Mouse (Mus musculus) kidney, postnatal 0 days (tissue): Measurements from ENCODE around the gene Tubb5. TPM values are rescaled to one million over a fixed set of nuclear protein-coding genes. Genes with fewer than 3 reads are reported as not detected.

Experiments used
- ATAC-seq: fragments of 200-750 bp; cut with Nextera tagmentation; replicated peaks from 2 replicates; pipeline ENCODE4 v1.8.0; 2017; ENCODE audit warnings: low read depth, moderate number of reproducible peaks, moderate TSS enrichment, moderate library complexity; ENCODE audit not compliant: low FRiP score
- DNase-seq: peaks from one replicate; pipeline ENCODE4 v3.0.0-alpha.2; 2016; ENCODE audit warnings: low spot score
- H3K27ac ChIP-seq: fragments of 300-500 bp; sonication (generic); 2 replicates; pipeline ENCODE4 v1.5.1; 2014; ENCODE audit warnings: mild to moderate bottlenecking
- H3K27me3 ChIP-seq: fragments of 300-500 bp; sonication (generic); 2 replicates; pipeline ENCODE4 v1.6.1; 2014; ENCODE audit warnings: low read length, mixed read lengths; ENCODE audit not compliant: insufficient read depth
- H3K36me3 ChIP-seq: fragments of 300-500 bp; sonication (generic); 2 replicates; pipeline ENCODE4 v1.6.1; 2014; ENCODE audit warnings: low read length, mixed read lengths; ENCODE audit not compliant: insufficient read depth
- H3K4me1 ChIP-seq: fragments of 300-500 bp; sonication (generic); replicated peaks from 2 replicates; pipeline ENCODE4 v1.6.1; 2014; ENCODE audit warnings: antibody characterized with exemption, low read length, mixed read lengths; ENCODE audit not compliant: insufficient read depth
- H3K4me2 ChIP-seq: fragments of 300-500 bp; sonication (generic); 2 replicates; pipeline ENCODE4 v1.6.1; 2014; ENCODE audit warnings: mild to moderate bottlenecking, low read length, moderate library complexity, mixed read lengths
- H3K4me3 ChIP-seq: fragments of 300-500 bp; sonication (generic); replicated peaks from 2 replicates; pipeline ENCODE4 v1.5.1; 2014; ENCODE audit warnings: low read depth, low read length
- H3K9ac ChIP-seq: fragments of 300-500 bp; sonication (generic); 2 replicates; pipeline ENCODE4 v1.6.1; 2014; ENCODE audit warnings: low read depth, low read length
- H3K9me3 ChIP-seq: fragments of 300-500 bp; sonication (generic); replicated peaks from 2 replicates; pipeline ENCODE4 v1.6.1; 2016; ENCODE audit warnings: low read length, inconsistent platforms, mixed read lengths
- CTCF ChIP-seq: IDR thresholded peaks from 2 replicates; pipeline ENCODE4 v1.5.1; 2016; ENCODE audit warnings: antibody characterized with exemption, low read depth, mild to moderate bottlenecking, moderate library complexity
- WGBS: fragments of 180-500 bp; shearing (Covaris S2); extraction: QIAGEN DNeasy Blood & Tissue Kit; methylation state at CpG from one replicate; pipeline ENCODE4 v1.1.7; 2014; 5-methylcytosine and 5-hydroxymethylcytosine counted together
- polyA plus RNA-seq: library from polyadenylated mRNA; unstranded; fragments of >200 nt; fragmentation: Nextera tagmentation; extraction: Ambion mirVana; gene quantifications from 2 replicates; pipeline ENCODE4 v1.2.1, GENCODE M21; 2015

Tubb5 gene
- polyA plus RNA-seq, 1 experiment from 2014 or later, result 503 TPM

DNA sequence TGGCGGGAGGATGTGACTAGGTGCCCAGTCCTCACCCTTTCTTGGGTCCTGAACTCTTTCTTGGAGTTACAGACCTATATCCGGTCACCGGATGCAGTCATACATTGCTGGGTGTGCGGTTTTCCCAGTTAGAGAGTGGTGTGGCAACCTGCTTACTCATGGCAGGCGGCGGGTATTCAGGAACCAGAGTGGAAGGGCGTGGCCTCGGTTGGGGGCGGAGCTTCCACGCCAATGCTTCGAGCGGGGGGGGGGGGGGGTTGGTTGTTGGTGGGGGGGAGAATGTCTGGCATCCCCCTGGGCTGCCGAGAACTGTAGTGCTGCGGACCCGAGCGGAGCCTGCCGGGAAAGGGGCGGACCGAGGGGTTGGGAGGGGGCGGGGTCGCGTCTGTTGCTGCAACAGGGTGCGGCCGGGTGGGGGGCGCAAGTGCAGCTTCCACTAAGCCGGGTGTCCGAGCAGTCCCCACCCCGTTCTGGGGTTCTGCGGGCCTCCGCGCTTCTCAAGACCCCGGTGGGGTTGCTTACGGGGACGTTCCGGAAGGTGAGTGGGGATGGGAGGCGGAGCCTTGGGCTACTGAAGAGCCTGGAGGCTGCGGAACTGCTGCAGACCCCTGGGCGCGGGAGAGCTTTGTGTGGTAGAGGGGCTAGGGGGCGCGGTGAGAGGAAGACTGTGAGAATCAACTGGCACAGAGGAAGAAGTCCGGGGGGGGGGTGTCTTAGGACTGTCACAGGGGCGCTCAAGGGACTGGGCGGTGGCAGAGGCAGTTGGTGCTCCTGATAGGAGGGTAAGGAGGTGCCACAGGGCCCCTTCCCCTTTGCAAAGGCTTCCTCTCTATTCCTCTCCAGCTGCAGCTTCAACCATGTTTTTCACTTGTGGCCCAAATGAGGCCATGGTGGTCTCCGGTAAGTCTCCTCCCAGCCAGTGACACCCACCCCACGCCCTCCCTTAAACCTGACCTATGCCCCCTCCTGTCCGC, 14.9 kb downstream of the Tubb5 start, which contains the start of gene Flot1:
Gene Flot1 (plus strand): TSS at position 267 of the 974 bp plus-strand sequence.
- Histone ChIP-seq H3K9ac (peak within 1 kb of the TSS; percentile 82), H3K27ac (peak within 1 kb of the TSS; percentile 87), H3K4me3 (peak within 1 kb of the TSS; percentile 70), H3K9me3 (no peaks in the 10 kb centered on the region), H3K36me3 (0 out of 2 replicates have a peak, but pooled peaks cover 10% of the 10 kb centered on the region), H3K4me2 (peak within 1 kb of the TSS; percentile 94), H3K27me3 (no peaks in the 10 kb centered on the region), H3K4me1 (peaks cover 6% of the 10 kb centered on the region; the same call in 1 of the 2 replicates)
- WGBS, result 1% methylated on average over 37 of the region's 47 CpGs
- peak; percentile 92 for DNase-seq
- no peak for TF ChIP-seq CTCF
- ATAC-seq, result peak; percentile 86

DNA sequence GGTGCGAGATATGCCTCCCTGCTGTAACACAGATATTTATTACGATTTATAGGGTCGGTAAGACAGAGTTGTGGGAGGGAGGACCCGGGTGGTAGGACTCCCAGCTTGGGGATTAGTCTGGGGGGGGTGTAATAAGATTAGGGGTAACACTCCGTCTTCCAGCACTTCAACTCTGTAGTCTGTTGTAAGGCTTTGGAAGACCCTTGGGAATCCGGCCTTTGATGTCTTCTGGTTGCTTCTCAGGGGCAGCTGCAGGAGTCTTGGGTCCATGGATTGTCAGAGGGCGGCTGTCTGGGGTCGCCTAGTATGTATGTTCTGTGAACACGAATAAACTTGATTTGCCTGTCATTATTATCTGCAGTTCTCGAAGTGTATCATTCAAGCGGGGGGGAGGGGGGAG, 15.5 kb downstream of the Tubb5 start:
- DNase-seq (no peak), ATAC-seq (no peak)
- no peaks in the 10 kb centered on the region for H3K9me3 ChIP-seq
- peak overlapping the region; percentile 87 for H3K27ac ChIP-seq
- peak overlapping the region; percentile 94 for H3K4me2 ChIP-seq
- WGBS, result 3% methylated on average over 11 of the region's 11 CpGs
- peaks cover 7% of the 10 kb centered on the region; the same call in 1 of the 2 replicates for H3K4me1 ChIP-seq
- H3K4me3 ChIP-seq, result peak overlapping the region; percentile 70
- TF ChIP-seq CTCF, result no peak
- H3K9ac ChIP-seq, result peak overlapping the region; percentile 82
- no peaks in the 10 kb centered on the region for H3K27me3 ChIP-seq
- 0 out of 2 replicates have a peak, but pooled peaks cover 10% of the 10 kb centered on the region for H3K36me3 ChIP-seq

DNA sequence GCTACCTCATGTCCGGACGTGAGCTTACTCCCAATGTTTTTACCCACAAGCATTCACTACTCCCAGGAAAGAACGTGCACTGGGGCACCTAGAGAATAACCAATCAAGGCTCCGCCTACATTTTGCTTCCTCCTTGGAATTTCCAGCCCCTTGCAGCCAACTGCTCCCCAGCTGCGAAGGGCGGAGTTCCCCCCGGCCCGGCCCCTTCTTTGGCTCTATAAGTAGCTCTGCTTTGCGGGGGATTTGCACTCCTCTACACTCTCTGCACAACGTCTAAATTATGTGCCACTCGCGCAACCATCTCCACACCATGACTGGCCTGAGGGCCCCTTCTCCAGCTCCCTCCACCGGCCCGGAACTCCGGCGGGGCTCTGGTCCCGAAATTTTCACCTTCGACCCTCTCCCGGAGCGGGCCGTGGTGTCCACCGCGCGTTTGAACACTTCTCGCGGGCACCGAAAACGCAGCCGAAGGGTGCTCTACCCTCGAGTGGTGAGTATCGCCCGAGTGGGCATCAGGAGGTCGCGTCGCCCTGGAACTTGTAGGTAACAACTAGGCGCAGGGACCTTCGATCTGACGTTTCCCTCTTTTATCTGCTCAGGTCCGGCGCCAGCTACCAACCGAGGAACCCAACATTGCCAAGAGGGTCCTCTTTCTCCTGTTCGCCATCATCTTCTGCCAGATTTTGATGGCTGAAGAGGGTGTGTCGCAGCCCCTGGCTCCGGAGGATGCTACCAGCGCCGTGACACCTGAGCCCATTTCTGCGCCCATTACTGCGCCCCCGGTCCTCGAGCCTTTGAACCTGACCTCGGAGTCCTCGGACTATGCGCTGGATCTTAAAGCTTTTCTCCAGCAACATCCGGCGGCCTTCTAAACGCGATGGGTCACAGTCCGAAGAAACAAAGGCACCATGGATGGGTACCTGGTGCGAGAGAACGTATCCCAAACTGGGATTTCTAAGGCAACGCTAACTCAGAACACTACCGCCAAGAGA, 16.4 kb downstream of the Tubb5 start, which contains the start of gene Ier3:
Gene Ier3 (plus strand): TSS at position 246 of the 992 bp plus-strand sequence.
- peak within 1 kb of the TSS; percentile 87 for H3K27ac ChIP-seq
- ATAC-seq (peak; percentile 67), DNase-seq (peak; percentile 95)
- no peaks in the 10 kb centered on the region for H3K27me3 ChIP-seq
- WGBS, result under 1% methylated on average over 62 of the region's 62 CpGs
- 0 out of 2 replicates have a peak, but pooled peaks cover 10% of the 10 kb centered on the region for H3K36me3 ChIP-seq
- peak within 1 kb of the TSS; percentile 82 for H3K9ac ChIP-seq
- peak within 1 kb of the TSS; percentile 94 for H3K4me2 ChIP-seq
- no peaks in the 10 kb centered on the region for H3K9me3 ChIP-seq
- peaks cover 13% of the 10 kb centered on the region for H3K4me1 ChIP-seq
- TF ChIP-seq CTCF, result no peak
- H3K4me3 ChIP-seq, result peak within 1 kb of the TSS; percentile 70

DNA sequence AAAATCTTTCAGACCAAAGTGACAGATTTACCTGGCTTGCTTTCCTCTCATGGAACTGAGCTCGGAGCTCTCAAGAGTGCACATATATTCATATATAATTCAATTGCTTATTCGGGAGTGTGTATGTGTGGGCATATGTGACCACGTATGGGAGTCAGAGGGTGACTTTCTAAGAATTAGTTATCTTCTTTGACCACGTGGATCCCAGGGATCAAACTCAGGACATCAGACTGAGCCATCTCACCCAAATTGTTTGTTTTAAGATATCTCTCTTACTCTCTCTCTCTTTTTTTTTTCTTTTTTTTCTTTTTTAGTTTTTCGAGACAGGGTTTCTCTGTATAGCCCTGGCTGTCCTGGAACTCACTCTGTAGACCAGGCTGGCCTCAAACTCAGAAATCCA, 18.0 kb downstream of the Tubb5 start:
- DNase-seq (no peak), ATAC-seq (no peak)
- no peaks in the 10 kb centered on the region for H3K9me3 ChIP-seq
- TF ChIP-seq CTCF, result no peak
- H3K9ac ChIP-seq, result no peak overlapping the region
- H3K4me2 ChIP-seq, result no peak overlapping the region
- no peaks in the 10 kb centered on the region for H3K36me3 ChIP-seq
- 85% methylated on average over 5 of the region's 5 CpGs for WGBS
- H3K4me3 ChIP-seq, result no peak overlapping the region
- peaks cover 17% of the 10 kb centered on the region for H3K4me1 ChIP-seq
- H3K27ac ChIP-seq, result no peak overlapping the region
- H3K27me3 ChIP-seq, result no peaks in the 10 kb centered on the region

DNA sequence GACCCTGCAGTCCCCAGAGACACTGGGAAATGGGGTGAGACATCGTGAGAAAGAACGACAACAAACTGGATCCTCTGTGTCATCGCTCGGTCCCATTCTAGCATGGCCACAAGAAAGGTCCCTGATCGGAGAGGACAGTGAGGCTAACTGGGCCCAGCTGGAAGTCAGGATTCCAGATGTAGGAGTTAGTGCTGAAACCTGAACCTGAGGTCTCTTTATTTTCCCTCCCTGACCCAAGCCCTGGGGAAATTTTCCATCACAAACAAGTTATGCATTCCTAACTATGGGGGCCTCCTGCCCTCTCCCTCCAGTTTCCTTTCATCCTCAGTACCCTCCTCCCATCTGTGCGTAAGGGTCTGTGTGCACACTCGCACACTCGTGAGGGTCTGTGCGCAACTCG, 20.9 kb downstream of the Tubb5 start:
- DNase-seq (peak; percentile 71), ATAC-seq (no peak)
- H3K4me1 ChIP-seq, result peaks cover 31% of the 10 kb centered on the region
- peak overlapping the region; percentile 60; the same call in 1 of the 2 replicates for H3K27ac ChIP-seq
- no peak overlapping the region for H3K9ac ChIP-seq
- 37% methylated on average over 10 of the region's 10 CpGs for WGBS
- H3K27me3 ChIP-seq, result no peaks in the 10 kb centered on the region
- no peaks in the 10 kb centered on the region for H3K9me3 ChIP-seq
- H3K4me3 ChIP-seq, result no peak overlapping the region
- H3K4me2 ChIP-seq, result no peak overlapping the region
- H3K36me3 ChIP-seq, result no peaks in the 10 kb centered on the region
- TF ChIP-seq CTCF, result no peak
